Mouse (Mus musculus) T-helper 17 cell (primary cell): ENCODE measurements around the gene Sik1.

Source experiments
- in situ Hi-C, 2 experiments: fragments of 300-600 bp; cut with MboI, MseI; formaldehyde crosslinking; loops; 1 replicate in 1 of 2; 2 replicates in 1 of 2; pipeline ENCODE4 v1.15.1; 2025; ENCODE audit warnings: high pct_unique_total_duplicates in 2 of 2

The Sik1 gene

DNA sequence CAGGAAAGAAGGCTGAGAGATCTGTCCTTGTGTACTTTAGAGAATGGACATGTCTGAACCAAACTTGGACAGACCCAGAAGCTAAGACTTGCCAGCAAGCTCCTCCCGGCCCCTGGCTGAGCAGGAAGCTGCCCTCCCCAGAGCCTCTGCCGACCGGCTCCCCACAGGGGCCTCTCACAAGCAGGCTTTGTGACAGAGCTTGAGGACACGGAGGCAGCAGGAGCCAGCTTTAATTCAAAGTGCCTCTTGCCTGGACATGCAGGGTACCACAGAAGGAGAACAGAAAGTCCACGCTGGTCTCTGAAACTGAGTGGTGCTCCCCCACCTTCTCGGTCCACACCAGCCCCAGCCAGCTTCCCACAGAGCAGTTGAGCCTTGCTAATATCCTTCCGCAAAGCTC, 21.9 kb downstream of the Sik1 start:
- in situ Hi-C loops, result no loop called here

DNA sequence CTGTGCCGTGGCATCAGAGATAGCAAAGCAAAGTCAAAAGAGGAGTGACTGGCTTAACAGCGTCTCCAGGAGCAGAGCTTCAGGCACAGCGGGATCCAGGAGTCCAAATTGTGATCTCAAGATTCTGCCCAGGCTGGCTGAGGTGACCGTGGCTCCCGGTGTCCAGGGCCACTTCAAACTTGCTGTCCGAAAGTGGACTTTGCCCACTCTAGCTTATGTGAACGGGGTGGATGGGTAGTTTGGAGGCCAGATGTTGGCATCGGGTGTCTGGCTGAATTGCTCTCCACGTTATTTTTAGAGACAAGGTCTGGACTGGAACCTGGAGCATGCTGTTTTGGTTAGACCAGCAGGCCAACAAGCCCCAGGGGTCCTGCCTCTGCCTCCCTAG, 23.0 kb downstream of the Sik1 start:
- in situ Hi-C loops, result no loop called here

DNA sequence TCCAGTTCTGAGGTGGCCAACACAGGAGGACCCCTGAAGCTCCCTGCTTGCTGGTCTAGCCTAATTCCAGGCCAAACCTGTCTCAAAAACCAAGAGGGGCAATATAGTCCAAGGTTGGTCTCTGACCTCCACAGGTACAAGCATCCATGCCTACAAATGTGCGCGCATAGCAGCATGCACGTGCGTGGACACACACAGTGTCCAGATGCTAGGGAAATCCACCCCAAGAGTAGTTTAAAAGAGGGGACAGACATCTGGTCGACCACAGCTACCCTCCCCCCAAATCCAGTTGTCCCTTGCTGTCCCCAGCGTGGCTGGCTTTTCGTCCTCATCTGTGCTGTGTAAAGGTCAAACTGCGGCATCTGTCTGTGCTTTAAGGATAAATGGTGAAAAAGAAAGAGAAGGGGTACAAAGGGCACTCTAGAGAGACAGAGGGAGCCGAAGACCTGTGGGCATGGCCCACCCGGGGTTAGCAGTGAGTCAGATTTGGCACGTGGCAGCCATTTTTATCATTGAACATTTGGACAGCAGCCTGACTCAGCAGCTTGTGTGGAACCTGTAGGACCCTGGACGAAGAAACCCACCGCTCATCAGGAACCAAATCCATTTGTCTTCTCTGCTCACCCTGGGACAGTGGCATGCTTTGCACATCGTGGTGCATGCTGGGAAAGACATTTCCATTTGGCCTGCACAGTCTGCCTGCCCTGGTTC, 23.6 kb downstream of the Sik1 start:
- in situ Hi-C loops, result no loop called here

DNA sequence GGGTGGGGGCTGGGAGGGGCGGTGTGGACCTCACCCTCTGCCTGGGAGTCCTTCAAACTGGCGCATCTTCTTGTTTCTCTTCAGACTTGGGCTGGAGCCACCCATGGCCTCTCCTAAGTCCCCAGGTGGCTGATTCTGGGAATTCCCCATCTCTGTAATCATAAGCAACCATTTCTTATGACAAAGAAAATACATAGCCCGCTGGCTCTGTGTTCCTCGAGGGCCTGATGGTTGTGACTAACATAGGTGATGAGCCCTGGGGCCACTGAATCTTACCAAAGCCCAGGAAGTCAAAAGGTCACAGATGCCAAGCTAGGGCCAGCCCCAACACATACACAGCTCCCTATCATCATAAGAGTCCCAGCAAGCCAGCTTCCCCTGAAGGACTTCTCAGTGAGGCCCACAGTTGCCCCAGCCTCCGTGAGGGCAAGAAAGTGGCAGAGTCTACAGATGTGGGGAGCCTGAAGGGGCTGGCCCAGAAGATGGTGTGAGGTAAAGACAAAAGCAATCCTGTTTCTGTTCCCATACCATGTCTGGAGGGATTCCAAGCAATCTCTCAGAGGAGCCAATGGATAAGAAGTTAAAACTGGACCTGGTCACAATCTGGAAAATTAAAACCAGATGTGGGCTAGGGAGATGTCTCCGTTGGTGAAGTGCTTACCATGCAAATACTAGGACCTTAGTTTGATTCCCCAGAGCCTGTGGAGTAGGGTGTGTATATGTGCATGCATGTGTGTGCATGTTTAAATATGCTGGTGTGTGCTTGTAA, 24.3 kb downstream of the Sik1 start:
- in situ Hi-C loops, result no loop called here

DNA sequence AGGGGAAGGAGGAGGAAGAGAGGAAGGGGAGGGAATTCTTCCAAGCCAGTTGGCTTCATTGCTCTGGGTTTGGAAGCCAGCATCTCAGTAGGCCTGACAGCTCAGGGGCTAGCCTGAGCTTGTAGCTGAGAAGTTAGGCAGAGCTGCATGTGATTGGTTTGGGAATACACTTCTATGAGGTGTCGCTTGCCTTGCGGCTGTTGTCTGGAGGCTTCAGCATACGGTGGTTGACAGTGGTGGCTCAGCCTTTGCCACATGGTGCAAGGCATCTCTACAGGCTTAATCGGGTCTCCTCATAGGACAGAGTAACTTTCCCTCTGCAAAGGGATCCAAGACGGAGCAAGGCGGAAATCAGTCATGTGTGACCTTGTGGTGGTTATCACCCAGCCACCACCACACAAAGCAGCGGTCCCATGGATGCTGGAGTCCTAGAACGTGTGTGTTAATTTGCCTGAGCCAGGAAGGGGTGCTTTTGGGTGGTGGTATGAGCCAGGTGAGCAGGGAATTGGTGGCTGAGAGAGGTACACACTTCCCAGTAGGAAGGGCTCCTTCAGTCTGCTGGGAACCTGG, 25.0 kb downstream of the Sik1 start:
- in situ Hi-C loops, result no loop called here

DNA sequence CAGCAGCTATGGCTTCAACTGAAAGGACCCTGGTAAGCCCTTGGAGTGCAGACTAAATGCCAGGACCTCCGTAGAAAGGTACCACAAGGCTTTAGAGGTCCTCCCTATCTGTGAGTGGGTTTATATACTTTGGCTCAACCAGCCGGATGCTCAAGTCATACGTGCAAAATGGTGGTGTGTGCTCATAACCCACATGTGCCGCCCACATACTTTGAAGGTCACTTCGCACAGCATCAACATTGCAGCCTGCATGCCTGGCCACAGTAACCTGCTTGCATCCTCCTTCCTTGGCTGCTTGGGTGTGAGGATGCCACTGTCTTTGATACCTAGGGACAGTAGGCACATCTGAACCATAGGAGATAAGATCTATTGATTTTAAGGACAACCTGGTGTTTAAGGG, 26.7 kb downstream of the Sik1 start:
- in situ Hi-C loops, result no loop called here

DNA sequence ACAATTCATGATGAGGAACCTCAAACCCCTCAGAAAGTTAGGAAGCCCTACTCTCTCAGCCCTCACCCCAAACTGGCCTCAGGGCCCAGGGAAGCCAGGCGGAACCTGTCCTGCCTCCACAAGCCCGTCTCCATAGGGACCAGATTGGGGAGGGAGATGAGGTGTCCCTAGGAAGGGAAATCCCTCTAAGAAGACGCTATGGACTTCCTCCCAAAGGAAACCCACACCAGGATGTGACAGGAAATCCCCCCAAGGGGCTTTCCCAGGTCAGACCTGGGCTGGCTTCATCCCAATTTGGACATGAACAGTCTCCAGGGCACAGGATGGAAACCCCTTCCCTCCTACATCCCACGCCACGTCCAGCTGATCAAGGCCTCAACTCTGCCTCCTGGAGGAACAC, 27.5 kb downstream of the Sik1 start:
- in situ Hi-C loops, result no loop called here

DNA sequence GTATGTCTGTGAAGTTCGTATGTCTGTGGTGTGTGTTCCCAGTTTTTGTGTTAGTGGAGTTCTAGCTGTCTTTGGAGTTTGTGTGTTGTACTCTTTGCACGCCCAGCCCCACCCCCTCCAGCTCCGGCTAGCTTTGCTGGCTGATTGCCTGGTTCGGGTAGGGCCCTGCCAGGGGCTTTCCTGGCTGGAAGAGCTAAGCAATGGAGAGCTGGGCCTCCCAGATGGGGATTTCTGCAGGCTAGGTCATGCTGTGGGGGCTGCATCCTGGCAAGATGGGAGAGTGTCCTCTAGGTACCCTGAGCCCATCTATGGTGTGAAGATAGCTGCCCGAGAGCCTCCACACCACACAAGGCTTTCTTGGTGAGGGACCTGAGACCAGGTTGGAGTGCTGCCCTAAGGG, 28.4 kb downstream of the Sik1 start:
- in situ Hi-C loops, result no loop called here

DNA sequence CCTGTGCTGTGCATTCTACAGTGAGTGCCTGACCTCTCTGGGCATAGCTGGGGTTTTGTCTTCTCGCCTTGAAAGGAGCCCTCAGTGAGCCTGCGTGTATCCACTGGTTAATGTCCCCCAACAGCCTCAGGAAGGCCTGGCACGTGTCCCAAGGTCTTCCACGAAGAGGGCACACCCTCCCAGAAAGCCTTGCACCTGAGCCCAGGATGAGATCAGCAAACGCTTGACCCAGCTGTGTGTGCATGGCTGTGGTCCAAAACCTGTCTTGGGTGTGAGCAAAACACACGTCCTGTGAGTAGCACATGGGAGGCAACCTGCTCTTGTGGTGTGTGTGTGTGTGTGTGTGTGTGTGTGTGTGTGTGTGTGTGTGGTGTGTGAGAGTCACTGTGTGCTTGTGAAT, 28.9 kb downstream of the Sik1 start:
- in situ Hi-C loops, result no loop called here

DNA sequence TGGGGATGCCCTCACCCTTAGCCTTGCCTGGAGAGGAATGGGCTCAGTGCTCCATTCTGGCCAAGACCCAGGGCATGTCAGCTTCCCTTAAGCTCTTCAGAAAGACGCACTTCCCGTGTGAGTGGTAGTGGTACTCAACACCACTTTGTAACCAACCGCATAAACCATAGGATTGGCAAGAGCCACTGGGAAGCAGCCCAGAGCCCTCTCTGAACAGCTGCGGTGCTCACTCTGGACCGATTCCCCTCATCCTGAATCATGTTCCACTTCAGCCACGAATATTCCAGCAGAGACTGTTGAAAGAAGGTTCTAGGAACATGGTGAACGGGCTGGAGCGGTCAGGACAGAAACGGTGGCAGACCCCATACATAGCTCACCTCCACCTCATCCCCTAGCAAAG, 29.9 kb downstream of the Sik1 start:
- in situ Hi-C loops, result no loop called here

DNA sequence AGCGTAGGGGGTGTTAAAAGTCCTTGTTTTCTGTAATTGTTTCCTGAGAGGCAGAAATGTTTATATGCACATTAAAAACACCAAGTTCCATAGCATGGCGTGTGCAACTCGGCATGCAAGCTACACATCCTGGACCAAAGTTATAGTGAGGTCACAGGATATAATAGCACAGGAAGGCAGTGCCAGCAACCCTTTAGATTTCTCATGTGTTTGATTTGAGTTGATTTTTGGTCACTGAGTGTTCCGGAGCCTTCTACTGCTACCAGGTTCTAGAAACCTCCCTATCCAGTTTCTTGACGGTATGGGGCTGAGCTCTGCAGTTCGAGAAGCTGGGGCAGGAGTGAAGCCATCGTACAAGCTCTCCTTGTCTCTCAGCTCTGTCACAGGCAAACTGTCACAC, 30.8 kb downstream of the Sik1 start:
- in situ Hi-C loops, result no loop called here

DNA sequence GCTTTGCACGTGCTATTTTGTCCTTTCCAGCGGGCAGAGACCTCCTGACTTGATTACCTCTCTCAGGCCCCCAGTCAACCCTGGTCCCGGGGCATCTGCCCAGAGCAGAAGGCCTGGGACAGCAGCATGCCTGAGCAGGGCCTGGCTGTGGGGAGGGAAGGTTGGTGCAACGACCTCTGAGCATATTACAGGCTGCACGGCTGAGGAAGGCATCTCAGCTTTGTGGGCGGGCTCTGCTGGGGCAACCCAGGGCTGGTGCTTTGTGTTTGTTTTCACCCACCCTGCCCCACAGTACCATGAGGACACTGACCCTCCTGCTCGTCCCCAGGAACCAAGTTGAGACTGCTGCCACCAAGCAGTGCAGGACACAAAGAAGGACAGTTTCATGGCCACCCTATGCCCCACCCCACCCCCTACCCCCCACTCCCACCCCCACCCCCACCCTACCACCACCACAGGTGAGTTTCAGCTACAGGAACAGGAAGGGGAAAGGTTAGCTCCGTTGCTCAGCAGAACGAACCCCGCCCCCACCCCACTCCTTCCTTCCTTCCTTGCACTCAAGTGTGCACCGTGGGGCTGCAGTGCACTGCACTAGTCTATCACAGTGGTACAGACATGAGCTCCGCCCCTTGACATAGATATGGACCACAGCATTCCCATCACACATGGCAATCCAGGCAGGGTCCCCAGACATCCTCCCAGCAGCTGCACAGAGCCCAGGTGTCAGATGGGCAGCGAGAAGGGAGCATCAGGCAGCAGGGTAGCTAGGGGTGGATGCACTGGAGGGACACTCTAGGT, 34.3 kb downstream of the Sik1 start:
- in situ Hi-C loops, result no loop called here

DNA sequence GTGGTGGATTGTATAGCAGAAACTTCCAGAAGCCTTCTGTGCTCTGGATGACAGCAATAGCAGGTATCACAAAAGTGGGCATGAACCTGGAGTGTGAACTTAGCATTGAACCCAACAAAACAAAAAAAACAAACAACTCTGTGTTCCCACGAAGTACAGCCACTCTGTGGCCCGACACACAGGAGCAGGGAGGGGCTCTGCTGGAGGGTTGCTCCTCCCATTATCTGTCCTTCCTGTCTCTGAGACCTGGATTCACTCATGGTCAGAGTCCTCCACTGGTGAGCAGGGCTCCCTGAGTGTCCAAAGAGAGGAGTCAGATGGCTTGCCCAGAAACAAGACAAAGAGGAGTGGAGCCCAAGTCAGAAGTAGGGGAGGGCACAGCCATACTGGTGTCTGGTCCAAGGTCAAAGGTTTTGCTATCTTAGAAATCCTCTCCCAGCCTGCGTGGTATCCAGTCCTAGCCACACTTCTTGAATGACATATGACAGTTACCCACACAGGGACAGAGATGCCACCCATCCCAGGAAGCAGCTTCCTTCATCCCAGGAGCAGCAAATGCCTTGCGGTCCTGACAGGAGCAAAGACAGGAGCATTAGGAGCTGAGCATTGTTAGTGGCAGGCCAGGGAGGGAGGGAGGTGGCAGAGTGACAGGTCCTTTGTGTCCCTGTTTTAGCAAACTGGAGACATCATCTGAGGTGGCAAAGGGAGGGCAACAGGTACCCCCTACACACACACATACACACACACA, 35.3 kb downstream of the Sik1 start:
- in situ Hi-C loops, result no loop called here

DNA sequence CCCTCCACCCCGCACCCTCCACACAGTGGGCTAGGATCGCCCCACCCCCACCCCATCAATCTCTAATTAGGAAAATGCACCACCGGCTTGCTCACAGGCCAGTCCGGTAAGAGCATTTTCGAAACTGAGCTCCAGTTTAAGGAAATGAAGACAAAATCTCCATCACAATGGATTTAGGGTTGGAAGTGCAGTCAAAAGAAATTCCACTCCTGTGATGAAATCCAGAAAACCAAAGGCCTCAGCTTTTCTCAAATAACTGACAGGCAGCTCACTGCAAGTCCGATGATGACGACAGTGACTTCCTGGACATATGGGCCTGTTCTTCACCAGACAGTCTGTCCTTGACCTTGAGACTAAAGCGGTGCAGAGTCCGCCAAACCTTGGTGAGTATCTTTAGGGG, 36.2 kb downstream of the Sik1 start:
- in situ Hi-C loops, result no loop called here

DNA sequence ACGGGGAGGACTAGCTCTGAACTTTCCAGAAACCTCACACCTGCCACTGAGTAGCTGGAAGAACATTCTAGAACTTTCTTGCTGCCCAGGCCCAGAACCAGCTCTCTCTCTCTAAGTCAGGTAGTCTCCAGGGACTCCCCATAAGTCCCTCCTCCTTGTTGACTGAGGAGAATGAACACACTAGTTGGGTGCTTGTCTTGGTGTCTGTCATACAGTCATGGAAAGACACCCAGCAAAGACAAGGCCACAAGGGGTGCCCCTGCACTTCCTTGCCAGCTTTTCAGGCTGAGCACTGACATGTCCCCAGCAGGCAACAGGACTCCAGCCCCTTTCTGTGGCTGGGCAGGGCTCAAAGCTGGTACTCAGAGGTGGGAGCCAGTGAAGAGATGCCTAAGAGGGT, 37.8 kb downstream of the Sik1 start:
- in situ Hi-C loops, result no loop called here

DNA sequence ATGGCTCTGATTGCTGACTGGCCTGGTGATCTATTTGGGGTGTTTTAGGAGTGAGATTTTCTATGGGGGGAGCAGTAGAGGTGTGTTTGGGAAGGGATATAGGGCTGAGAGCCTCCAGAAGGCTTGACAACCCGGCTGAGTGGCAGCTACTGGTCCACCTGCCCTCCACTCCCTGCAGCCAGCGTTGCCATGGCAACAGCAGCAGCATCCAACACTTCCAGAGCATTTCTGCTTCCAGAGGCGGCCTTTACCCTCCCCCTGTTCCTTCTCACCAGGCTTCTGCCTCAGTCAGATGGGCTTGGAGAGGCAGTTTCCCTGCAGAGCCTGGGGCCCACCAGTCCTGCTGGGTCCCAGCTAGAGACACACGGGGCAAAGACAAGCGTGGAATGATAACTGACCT, 38.4 kb downstream of the Sik1 start:
- in situ Hi-C loops, result no loop called here

DNA sequence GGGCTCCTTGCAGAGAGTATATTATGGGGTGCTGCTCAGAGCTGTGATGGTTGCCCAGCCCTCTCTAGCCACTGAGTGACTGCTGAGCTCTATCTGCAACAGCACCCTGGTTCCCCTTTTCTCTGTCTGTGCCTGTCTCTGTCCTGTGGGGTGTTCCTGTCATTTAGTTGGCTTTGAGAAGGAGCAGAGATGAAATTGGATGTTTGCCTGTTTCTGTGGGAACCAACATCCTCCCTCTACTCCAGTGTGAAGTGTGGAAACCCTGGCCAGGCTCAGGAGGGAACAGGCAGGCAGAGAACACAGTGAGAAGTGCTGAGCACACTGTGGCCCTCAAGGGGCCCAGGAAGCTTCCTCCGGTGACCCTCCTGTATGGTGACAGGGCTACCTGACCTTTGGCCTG, 40.8 kb downstream of the Sik1 start:
- in situ Hi-C loops, result no loop called here

DNA sequence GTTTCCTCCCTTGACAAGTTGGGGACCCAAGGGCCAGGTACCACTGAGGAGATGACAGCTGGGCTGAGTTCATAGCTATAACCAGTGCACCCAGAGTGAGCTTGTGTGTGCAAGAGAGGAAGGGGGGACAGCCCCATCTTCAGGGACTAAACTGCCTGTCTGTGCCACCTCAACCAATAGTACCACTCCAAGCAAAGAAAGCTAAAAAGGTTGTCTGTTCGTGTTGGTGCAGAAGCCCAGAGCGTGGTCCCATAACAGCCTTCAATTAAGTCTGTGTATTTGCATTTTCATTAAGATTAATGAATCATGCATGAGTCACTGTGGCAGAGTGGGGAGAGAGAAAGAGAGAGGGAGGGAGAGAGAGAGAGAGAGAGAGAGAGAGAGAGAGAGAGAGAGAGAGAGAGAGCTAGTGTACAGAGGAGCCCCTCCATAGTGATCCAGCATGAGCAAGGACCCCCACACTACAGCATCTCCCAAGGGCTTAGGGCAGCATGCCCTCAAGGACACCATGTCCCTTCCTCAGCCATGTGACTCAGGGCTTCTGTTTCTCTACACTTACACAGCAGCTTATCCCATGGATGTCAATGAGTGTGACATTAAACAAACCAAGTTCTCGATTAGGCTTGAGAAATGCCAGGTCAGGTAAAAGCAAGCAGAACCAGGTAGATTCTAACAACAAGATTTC, 41.5 kb downstream of the Sik1 start:
- in situ Hi-C loops, result no loop called here

DNA sequence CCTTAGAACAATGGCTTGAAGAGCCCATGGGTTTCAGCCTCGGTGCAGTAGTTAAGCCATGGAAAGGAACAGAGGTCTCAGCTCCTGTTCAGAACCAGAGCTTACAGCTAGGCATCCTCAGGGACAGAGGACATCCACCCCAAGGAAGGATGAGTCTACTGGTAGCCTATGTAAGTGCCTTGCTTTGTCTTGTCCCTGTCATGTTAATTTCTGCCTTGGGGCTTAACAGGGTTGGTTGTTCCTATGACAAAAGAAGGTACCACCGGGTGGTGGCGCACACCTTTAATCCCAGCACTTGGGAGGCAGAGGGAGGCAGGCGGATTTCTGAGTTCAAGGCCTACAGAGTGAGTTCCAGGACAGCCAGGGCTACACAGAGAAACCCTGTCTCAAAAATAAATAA, 44.3 kb downstream of the Sik1 start:
- in situ Hi-C loops, result no loop called here

DNA sequence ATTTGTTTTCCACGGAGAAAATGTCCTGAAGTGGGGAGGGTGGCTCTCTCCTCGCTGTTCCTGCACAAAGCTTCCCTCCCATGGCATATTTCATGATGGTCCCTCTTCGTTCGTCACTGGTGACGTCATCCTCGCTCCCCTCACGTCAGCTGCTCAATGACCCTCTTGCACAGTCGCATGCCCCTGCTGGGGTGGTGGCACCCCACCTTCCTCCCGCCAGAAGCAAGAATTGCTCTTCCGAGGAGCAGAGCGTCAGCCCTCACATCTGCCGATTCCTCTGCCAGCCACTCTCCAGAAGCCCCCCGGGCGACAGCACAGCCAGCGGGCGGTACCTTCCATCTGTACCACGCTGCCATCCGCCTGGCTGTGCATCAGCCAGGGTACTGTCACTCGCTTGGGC, 45.7 kb downstream of the Sik1 start:
- in situ Hi-C loops, result no loop called here

DNA sequence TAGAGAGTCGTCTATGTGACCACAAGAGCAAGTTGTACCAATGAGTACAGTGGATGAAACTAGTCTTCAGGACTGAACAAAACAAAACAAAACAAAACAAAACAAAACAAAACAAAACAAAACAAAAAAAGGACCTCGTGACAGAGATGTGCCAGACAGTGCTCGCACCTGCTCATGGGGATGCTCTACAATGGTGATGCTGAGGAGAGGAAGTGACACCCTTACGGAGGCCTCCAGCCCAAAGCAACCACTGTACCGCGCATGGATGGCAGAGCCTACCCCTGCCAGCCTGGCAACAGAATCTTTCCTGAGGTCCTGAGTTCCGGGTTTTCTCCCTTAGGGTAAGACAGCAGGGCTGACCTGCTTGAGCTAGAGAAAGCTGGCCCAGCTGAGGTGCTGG, 46.5 kb downstream of the Sik1 start:
- in situ Hi-C loops, result no loop called here
